Mouse (Mus musculus) testis, adult 2 months (tissue): Measurements from ENCODE around the gene Olfr462.

Source experiments
- CTCF ChIP-seq: fragments of 200-500 bp; IDR thresholded peaks from 2 replicates; pipeline ENCODE4 v1.5.1; 2012; ENCODE audit warnings: low read depth, mild to moderate bottlenecking, inconsistent platforms, low read length, moderate library complexity; ENCODE audit not compliant: control insufficient read depth, insufficient read depth, insufficient replicate concordance
- POLR2A ChIP-seq: fragments of 200-500 bp; IDR thresholded peaks from 2 replicates; pipeline ENCODE4 v1.6.1; 2012; ENCODE audit warnings: low read depth, mild to moderate bottlenecking, inconsistent platforms, low read length, moderate library complexity; ENCODE audit not compliant: control insufficient read depth

DNA sequence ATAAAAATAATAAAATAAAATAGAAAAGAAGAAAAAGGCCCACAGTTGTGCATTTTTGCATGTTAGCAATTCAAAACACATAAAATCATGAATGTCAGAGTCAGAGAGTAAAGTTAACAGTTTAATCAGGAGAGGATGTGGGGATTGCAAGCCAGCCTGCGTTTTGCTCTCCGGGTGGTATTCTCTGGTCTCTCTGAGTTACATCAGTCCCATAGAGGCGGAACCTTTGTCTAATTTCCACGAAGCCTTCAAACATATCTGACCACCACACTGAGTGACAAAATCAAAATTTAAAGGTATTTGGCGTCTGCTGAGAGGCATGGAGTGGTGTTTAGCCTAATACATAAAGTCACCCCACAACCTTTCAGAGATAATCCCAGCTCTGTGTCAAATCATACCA, 7.2 kb downstream of the Olfr462 start:
- no peak for TF ChIP-seq CTCF
- no peak for TF ChIP-seq POLR2A
